Comparison of ENCODE assay signal across 8 mouse cellular contexts in the genomic region with DNA sequence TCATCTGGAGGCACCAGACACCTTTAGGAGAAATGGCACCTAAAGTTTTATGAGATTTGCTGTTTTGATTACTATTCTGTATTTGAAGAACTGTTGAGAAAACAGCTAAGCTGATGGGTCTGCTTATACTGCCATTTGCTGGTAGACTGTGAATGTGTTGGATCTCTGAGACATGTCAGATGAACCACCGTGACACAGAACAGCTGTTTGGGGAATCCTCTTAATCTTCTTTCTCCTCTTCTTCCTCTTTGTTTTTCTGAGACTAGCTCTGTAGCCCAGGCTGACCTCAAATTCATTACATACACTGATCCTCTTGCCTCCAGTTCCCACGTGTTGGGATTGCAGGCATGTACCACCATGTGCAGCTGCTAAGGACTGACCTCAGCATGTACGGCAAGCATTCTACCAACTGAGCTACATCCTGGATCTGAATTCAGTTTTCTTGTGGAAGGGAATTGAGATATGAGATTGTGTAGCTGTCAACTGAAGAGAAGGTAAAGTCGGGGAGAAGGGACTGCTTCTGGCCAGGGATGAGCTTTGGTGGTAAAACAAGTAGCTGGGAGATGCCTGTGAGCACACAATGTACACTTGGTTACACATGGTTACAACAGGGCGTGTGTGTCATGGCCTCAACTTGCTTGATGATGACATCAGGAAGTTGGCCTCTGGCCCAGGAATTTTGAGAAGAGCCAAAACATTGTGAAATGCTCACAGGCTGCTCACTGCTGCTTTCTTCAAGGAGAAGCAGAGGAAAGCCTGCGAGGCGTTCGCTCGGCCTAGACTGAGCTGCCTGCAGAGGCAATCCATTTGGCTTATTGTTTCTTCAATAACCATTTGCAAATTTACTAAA. TPM values are rescaled to one million over a fixed set of nuclear protein-coding genes. Genes with fewer than 3 reads are reported as not detected.
A peak's percentile ranks its signal among the peaks of the same experiment; 100 is the strongest.
DNase-seq lines count a peak whose midpoint lies in the region; ATAC-seq and TF ChIP-seq lines count a peak whose summit lies in the region.

No protein-coding gene starts in this region.

- TF ChIP-seq CTCF in thymus, adult 2 months (IDR thresholded peaks at IDR 0.05; ENCODE audit: borderline replicate concordance, control insufficient read depth, extremely low read depth, insufficient read depth, low read length, poor library complexity) = no peak

- no peak overlapping the region for H3K4me3 ChIP-seq in intestine, embryonic 16.5 days (ENCODE audit: low read length)
- no peak overlapping the region for H3K4me3 ChIP-seq in thymus, adult 2 months (ENCODE audit: control insufficient read depth, insufficient read depth, low read length)

- H3K9me3 ChIP-seq in intestine, embryonic 16.5 days (ENCODE audit: control insufficient read depth, low read length) = no peaks in the 10 kb centered on the region

- peak overlapping the region; percentile 14; the same call in 1 of the 2 replicates for H3K27ac ChIP-seq in intestine, embryonic 16.5 days (ENCODE audit: low read length)
- no peak overlapping the region for H3K27ac ChIP-seq in thymus, adult 2 months (ENCODE audit: control insufficient read depth, insufficient read depth, low read length)

- no peak for DNase-seq in frontal cortex, postnatal 14 days (ENCODE audit: low spot score in 2 of 2)
- peak; percentile 93 for DNase-seq in adrenal gland, postnatal 10 days
- DNase-seq in gastrocnemius, postnatal 10 days = peak; percentile 81
- peak; percentile 96 for DNase-seq in lung, postnatal 10 days
- DNase-seq in testis, postnatal 14 days (ENCODE audit: low spot score) = peak; percentile 75
- no peak for DNase-seq in thymus, adult 2 months

- ATAC-seq in frontal cortex, adult (ENCODE audit: low TSS enrichment) = peak; percentile 72
- peak; percentile 88 for ATAC-seq in intestine, embryonic 16.5 days

- no peak overlapping the region for H3K4me2 ChIP-seq in intestine, embryonic 16.5 days (ENCODE audit: low read depth, low read length)

- H3K27me3 ChIP-seq in intestine, embryonic 16.5 days (replicated peaks; ENCODE audit: control insufficient read depth, insufficient read depth, low read length) = no peaks in the 10 kb centered on the region
- no peaks in the 10 kb centered on the region for H3K27me3 ChIP-seq in thymus, adult 2 months (ENCODE audit: control insufficient read depth, insufficient read depth, low read length)

- WGBS in intestine, embryonic 16.5 days = 38% methylated on average over 9 of the region's 9 CpGs
- 80% methylated on average over 9 of the region's 9 CpGs for WGBS in thymus, adult 2 months

- H3K4me1 ChIP-seq in intestine, embryonic 16.5 days (ENCODE audit: control insufficient read depth, insufficient read depth, low read length) = no peaks in the 10 kb centered on the region; the same call in 1 of the 2 replicates
- no peaks in the 10 kb centered on the region for H3K4me1 ChIP-seq in thymus, adult 2 months (replicated peaks; ENCODE audit: control insufficient read depth, insufficient read depth, low read length)

- no peak for TF ChIP-seq POLR2A in thymus, adult 2 months (IDR thresholded peaks at IDR 0.05; ENCODE audit: control insufficient read depth, extremely low read depth, insufficient read depth, low read length, poor library complexity)

- H3K36me3 ChIP-seq in intestine, embryonic 16.5 days (ENCODE audit: control insufficient read depth, insufficient read depth, low read length) = no peaks in the 10 kb centered on the region
- H3K36me3 ChIP-seq in thymus, adult 2 months (ENCODE audit: control insufficient read depth, insufficient read depth, low read length) = no peaks in the 10 kb centered on the region

- H3K9ac ChIP-seq in intestine, embryonic 16.5 days (ENCODE audit: low read depth, low read length) = no peak overlapping the region

RNA-seq across cellular contexts. Expression of gene Tas2r143, which starts 3.9 kb away (rescaled TPM):
- 1 to 10 TPM; 1.0 to 1.9 TPM for total RNA-seq in adrenal gland, postnatal 10 days (2021)
- not detected for total RNA-seq in gastrocnemius, postnatal 10 days (2021)
- not detected in 2 replicates for polyA plus RNA-seq in intestine, embryonic 16.5 days (2015; fragmentation: Nextera tagmentation; extraction: Ambion mirVana)
- polyA plus RNA-seq in thymus, adult 2 months (2012; rRNA removed) = 0.26 and 0.55 TPM in 2 replicates

RNA-seq across cellular contexts. Expression of gene Tas2r135, which starts 9.0 kb away (rescaled TPM):
- 1 to 10 TPM in 1 of 2 experiments, under 1 TPM in 1; 0.99 to 2.0 TPM for total RNA-seq in adrenal gland, postnatal 10 days (2021)
- not detected for total RNA-seq in gastrocnemius, postnatal 10 days (2021)
- not detected in 2 replicates for polyA plus RNA-seq in intestine, embryonic 16.5 days (2015; fragmentation: Nextera tagmentation; extraction: Ambion mirVana)
- 0.15 TPM in 1 of 2 replicates, not detected in the other for polyA plus RNA-seq in thymus, adult 2 months (2012; rRNA removed)

RNA-seq across cellular contexts. Expression of gene Epha1, which starts 23.1 kb away (rescaled TPM):
- total RNA-seq in adrenal gland, postnatal 10 days (2021) = 1 to 10 TPM; 2.8 to 8.6 TPM
- total RNA-seq in gastrocnemius, postnatal 10 days (2021) = under 1 TPM; 0.35 to 0.36 TPM
- polyA plus RNA-seq in intestine, embryonic 16.5 days (2015; fragmentation: Nextera tagmentation; extraction: Ambion mirVana) = 10.0 and 11.3 TPM in 2 replicates
- polyA plus RNA-seq in thymus, adult 2 months (2012; rRNA removed) = 3.6 and 4.7 TPM in 2 replicates

RNA-seq across cellular contexts. Expression of gene Tas2r126, which starts 38.1 kb away (rescaled TPM):
- 1 to 10 TPM in 1 of 2 experiments, under 1 TPM in 1; 0.48 to 1.3 TPM for total RNA-seq in adrenal gland, postnatal 10 days (2021)
- total RNA-seq in gastrocnemius, postnatal 10 days (2021) = not detected
- not detected in 2 replicates for polyA plus RNA-seq in intestine, embryonic 16.5 days (2015; fragmentation: Nextera tagmentation; extraction: Ambion mirVana)
- not detected in 2 replicates for polyA plus RNA-seq in thymus, adult 2 months (2012; rRNA removed)

RNA-seq across cellular contexts. Expression of gene Zyx, which starts 46.8 kb away (rescaled TPM):
- total RNA-seq in adrenal gland, postnatal 10 days (2021) = 100 to 1,000 TPM in 1 of 2 experiments, 10 to 100 TPM in 1; 73.1 to 112 TPM
- 10 to 100 TPM; 49.8 to 58.8 TPM for total RNA-seq in gastrocnemius, postnatal 10 days (2021)
- 83.5 and 86.5 TPM in 2 replicates for polyA plus RNA-seq in intestine, embryonic 16.5 days (2015; fragmentation: Nextera tagmentation; extraction: Ambion mirVana)
- polyA plus RNA-seq in thymus, adult 2 months (2012; rRNA removed) = 209 and 222 TPM in 2 replicates

Comparison
In these comparisons a context has a peak if more than half of its experiments do, and no peak if none do; other contexts are left out.
1. DNase-seq: peak in adrenal gland, postnatal 10 days (single experiment), gastrocnemius, postnatal 10 days (single experiment), lung, postnatal 10 days (single experiment) and testis, postnatal 14 days (single experiment); none in frontal cortex, postnatal 14 days (0 of 2) and thymus, adult 2 months (single experiment).